Mouse (Mus musculus) right cerebral cortex, postnatal 36 days (tissue): ENCODE data around the gene Slc25a33.
"Not testable (repeated sequence)": the region's sequence is repeated elsewhere in the genome, so short reads cannot be mapped to it uniquely, and the experiment has no call there.

Source experiments
- DNase-seq, 2 experiments: peaks; one replicate each; pipeline ENCODE4 v3.0.0; 2022; ENCODE audit warnings: low spot score in 2 of 2, mixed read lengths in 1 of 2

Slc25a33 gene

GRCm38 (mm10) chr4:149774094-149774470, at the start of gene Slc25a33:
Gene Slc25a33 (minus strand): TSS chr4:149774277.
- peak; percentile 94 to 96 for DNase-seq

DNA sequence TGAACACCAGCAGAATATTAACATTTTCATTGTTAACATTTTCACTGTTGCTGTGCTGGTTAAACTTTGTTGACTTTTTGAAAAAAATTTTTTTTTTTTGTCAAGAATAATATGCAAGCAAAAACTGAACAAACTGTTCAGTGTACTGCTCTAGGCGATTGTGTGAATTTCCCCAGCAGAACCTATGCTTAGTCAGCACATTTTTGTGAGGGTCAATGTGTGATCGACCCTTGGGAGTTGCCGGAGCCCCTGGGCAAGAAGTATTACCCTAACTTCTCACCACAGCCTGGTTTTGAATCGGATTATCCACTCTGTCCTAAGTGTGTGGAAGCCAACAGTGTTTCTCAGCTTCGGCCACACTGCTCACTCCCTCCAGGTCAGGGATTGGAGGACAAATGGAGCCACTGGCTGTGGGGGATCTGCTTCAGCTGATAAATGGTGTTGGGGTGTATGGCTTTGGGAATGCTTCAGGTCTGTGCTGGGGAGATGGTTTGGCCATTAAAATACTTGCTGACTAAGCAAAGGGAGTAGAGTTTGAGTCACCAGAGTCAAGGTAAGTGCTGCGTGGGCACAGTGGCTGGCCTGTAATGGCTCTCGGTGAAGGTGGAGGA, 48.6 kb upstream of the Slc25a33 start:
- DNase-seq, result no peak

DNA sequence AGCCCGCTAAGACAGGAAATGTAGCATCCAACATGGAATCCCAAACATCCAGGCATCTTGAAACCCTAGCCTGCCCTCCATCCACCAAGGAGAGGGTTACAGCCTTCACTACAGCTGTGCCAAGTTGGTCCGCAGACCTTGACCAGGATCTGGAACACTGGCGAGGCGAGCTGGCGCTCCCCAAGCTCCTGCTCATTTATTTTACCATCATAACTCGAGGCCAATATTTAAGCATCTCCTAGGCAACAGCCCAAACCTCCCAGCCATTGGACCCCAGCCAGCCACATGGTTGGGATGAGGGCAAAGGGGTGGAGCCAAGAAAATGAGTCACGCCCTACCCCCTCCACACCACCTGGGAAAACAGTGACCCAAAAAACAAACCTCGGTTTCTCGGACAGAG, 48.0 kb upstream of the Slc25a33 start:
- no peak for DNase-seq

DNA sequence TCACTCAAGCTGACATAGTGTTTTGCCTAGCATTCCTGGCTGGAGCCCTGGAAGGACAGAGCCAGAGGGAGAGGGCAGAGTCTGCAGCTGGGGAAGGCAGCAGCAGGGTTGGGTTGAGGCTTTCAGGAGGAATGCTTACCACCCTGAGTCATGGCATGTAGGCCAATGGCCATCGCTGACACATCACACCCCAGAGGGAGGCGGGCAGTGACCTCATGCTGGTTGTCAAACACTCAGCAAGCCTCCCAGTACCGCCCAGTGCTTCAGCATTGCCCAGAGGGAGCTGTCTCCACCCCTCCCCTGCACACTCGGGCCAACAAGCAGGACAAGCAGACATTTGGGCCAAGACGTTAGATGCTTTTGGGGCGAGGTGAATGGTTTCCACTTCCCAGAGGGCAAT, 46.5 kb upstream of the Slc25a33 start:
- DNase-seq, result no peak

DNA sequence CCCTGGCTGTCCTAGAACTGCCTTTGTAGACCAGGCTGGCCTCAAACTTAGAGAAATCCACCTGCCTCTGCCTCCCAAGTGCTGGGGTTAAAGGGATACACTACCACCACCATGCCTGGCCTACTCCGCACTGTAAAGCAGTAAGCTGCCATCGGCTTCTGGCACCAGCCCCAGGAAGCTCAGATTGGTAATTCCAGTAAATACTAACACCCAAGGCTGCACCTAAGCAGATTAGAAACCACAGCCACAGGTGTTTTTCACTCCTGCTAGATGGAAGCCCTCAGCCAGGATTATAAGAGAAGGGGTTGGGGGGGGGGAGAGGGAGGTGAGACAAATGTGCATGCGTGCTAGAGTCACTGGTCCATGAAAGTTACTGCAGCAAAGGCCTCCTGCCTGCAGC, 45.1 kb upstream of the Slc25a33 start:
- DNase-seq, result no peak

GRCm38 (mm10) chr4:149816598-149816997, 42.5 kb upstream of the Slc25a33 start:
- no peak for DNase-seq

GRCm38 (mm10) chr4:149815586-149815985, 41.5 kb upstream of the Slc25a33 start:
- no peak for DNase-seq

GRCm38 (mm10) chr4:149813409-149814184, 39.5 kb upstream of the Slc25a33 start:
- DNase-seq, result no peak

DNA sequence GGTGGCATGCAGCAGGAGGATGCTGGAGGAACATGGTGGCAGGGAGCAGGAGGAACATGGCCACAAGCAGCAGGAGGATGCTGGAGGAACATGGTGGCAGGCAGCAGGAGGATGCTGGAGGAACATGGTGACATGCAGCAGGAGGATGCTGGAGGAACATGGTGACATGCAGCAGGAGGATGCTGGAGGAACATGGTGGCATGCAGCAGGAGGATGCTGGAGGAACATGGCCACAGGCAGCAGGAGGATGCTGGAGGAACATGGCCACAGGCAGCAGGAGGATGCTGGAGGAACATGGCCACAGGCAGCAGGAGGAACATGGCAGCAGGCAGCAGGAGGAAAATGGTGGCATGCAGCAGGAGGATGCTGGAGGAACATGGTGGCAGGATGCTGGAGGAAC, 36.3 kb upstream of the Slc25a33 start:
- DNase-seq, result not testable (repeated sequence)

- DNase-seq, result no peak
Measured at GRCm38 (mm10) chr4:149808584-149809227, 34.6 kb upstream of the Slc25a33 start.

GRCm38 (mm10) chr4:149808060-149808567, 34.0 kb upstream of the Slc25a33 start:
- no peak for DNase-seq

DNA sequence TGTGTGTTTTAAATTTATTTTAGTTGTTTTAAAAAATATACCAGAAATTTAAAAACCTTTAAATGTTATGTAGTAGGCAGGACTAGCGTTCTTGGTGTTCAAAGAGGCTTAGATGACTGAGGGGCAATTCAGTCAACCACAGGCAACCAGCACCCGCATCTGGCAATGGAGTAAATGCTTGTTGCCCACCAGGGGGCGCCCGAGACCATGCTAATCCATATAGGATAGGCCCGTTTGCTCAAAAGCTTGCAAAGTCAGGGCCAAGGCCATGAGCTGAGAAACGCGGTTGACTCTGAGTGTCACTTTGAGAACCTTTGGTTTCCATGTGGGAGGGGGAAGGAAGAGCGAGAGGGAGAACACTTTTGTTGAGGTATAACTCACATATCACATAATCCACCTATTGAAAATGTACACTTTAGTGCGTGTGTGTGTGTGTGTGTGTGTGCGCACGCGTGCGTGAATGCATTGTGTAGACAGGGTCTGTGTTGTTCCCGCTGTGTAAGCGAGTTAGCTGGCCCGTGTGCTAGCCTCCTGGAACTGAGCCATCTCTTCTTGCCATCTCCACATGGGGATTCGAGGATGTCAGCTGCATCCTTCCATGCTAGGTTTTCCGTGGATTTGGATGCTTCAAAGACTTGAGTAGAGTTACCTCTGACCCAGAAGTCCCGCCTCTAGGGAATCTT, 32.8 kb upstream of the Slc25a33 start:
- peak; percentile 57 to 58 for DNase-seq

GRCm38 (mm10) chr4:149802269-149802668, 28.2 kb upstream of the Slc25a33 start:
- DNase-seq, result no peak

DNA sequence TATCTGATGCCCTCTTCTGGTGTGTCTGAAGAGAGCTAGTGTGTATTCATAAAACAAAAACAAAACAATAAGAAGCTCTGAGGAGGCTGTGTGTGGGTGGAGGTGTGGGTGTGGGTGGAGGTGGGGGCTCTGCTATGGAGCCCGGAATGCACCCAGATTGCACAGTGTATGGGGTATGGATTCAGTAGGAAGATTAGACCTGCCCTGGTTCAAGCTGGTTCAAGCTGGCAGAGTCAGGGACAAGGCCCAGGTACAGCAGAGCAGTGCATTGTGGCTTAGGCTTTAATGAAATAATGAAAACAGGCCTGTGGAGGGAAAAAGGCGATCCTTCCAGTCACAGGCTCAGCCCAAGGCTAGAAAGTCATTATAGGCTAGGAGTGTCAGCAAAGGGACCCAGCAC, 26.5 kb upstream of the Slc25a33 start:
- no peak for DNase-seq

- DNase-seq, result no peak
Measured at GRCm38 (mm10) chr4:149800172-149800464, 26.0 kb upstream of the Slc25a33 start.

DNA sequence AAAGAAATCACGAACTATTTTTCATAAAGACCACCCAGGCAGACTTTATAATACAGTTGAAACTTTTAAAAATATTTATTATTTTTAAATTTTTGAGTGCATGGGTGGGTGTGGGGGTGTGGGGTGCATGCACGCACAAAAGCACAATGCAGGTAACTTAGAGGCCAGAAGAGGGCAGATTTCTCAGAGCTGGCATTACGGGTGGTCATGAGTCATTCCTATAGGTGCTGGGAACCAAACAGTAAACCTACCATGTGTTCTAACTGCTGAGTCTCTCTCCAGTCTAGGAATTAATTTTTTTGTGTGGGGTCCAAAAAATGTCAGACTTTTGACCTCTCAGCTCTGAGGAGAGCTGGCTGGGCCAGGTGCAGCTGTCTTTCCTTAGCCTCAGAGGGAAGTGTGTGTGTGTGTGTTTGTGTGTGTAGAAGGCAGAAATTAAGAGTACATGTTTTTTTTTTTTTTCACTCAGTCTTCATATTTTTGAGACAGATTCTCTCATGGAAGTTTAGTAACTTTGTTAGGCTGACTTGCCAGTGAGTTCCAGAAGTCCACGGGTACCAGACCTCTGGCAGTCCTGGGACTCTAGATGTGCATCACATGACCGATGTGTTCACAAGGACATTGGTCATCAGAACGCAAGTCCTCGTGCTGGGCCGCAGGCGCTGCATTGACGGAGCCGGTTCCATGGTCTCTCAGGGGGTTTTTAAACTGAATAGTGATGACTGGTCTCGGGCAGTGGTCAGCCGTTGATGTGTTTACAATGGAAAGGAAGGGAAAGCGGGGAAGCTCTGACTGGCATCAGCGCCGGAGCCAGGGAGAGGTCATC, 25.5 kb upstream of the Slc25a33 start:
- DNase-seq, result no peak

DNA sequence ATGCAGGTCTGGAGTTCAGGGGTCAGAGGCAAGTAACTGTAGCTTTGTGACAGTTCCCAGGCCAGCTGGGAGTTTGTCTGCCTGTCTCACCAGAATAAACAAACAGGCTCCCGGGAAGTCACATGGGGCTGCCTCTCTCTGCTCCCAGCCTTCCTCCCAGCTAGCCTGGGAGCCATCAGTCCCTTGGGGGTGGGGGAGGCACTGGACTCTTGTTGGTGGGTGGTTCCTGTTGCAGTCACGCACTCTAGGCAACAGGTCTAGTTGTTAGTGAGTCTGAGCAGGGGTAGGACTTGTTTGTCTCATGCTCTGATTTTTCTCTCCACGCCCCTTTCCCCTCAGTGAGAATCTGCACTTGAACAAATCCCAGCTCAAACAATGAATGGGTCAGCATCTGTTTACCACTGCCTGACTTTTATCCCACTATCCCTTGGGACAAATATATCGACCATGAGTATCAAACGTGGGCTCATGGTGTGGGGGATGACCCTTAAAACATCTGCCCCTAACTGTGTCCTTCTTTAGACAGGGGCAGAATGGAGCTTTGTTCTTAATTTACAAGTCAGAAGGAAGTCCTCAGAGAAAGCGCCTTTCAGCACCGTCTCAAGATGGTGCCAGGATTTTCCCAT, 24.7 kb upstream of the Slc25a33 start:
- DNase-seq, result no peak

DNA sequence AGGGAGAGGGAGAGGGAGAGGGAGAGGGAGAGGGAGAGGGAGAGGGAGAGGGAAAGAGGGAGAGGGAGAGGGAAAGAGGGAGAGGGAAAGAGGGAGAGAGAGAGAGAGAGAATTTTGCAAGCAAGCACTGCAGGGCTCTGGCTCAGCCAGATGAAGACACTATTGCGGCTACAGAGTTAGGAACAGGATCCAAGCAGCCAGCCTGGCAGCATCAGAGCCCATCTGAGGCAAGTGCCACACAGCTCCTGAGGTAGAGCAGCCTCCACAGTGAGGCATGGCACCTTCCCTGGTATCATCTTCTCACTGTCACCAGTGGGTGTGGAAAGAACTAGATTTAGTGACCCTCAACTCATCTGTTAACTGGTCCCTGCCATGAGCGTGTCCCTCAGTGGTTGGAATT, 24.0 kb upstream of the Slc25a33 start:
- DNase-seq, result no peak

DNA sequence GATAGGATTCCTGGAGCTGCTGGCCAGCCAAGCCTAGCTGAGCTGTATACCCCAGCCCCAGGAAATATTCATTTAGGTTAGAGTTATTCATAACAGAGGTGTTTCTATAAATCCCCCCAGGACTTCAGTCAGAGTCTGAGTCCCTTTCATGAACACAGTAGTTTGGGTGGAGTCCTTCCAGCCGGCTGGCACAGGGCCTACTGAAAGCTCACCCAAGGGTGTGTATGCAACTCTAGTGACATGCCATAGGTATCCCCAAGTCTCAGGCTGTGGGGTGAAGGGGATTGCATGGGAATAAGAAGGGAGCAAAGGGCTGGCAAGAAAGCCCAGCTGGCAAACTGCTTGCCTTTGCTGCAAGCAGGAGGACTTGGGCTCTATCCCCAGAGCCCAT, 23.1 kb upstream of the Slc25a33 start:
- DNase-seq, result no peak

DNA sequence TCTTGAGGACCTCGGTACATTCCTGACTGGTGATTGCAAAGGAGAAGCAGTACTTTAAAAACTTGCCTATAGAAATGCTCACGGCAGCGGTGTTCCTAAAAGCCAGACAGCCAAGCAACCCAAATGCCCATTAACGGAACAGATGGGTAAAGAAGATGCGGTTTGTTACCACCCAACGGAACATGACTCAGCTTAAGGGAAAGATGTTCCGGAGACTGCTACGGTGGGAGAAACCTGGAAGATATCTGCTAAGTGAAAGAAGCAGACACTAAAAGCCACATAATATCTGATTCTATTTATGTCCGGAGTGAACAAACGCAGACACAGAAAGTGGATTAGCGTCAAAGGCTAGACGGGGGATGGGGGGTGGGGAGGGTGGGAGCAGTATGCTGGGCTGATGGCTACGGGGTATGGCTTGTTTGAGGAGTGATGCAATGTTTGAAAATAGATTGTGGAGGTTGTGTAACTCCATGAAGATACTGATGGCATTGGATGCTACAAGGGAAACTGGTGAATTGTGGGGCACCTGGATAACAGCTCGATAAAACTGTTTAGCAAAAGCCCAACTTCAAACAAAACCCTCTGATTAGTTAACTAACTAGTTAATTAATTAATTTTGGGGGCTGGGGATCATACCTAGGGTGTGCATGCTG, 22.6 kb upstream of the Slc25a33 start:
- DNase-seq, result no peak
